Mouse (Mus musculus): ENCODE results near the gene Orc5. TPM values are rescaled to one million over a fixed set of nuclear protein-coding genes. Genes with fewer than 3 reads are reported as not detected.

The Orc5 gene
- polyA plus RNA-seq, 1 experiment = 3.4 TPM

DNA sequence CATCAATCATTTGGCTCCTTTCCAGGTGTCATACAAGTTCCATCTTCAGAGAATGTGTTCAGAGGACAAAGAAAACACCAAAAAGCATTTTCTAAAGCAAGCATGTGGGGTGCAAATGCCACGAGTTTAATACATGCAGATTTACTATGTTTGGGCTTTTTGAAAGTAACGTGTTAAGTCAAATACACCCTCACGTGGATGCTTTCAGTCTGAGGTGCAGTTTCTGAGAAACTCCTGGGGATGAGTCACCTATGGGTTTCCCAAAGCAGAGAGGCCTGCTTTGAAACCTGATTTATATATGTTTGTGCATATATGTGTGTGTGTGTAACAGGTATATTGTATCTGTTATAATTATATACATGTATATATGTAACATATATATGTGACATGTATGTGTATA is 98.5 kb downstream of the Orc5 start:
- 46% methylated on average over 3 of the region's 3 CpGs for WGBS

DNA sequence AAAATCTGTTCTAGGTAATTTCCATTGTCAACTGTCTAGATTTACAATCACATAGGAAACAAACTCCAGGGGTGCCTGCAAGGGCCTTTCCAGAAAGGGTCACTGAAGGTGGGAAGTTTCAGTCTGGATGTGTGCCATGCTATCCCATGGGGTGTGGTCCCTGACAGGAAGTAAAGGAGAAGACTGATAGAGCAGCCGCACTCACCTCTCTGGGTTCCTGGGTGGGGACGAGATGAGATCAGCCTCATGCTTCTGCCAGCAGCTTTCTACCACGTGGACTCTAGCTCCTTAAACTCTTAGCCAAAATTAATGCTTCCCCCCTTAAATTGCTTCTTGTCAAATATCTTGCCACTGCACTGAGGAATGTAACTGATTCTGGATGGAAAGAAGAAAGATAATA is 100.7 kb downstream of the Orc5 start:
- 33% methylated on average over 3 of the region's 3 CpGs for WGBS
- DNase-seq (ENCODE audit: low read depth, low spot score) = no peak

More for the DNA sequence above, 98.5 kb downstream of the Orc5 start:
- DNase-seq (ENCODE audit: low read depth, low spot score) = no peak

Other genes starting within 250 kb of the Orc5 start
- 5.9 and 10.8 TPM in 2 replicates for gene Reln, start 205.7 kb downstream of the Orc5 start, polyA plus RNA-seq (2012; rRNA removed)
- 0.02 and 0.03 TPM in 2 replicates for gene Lhfpl3, start 195.6 kb upstream of the Orc5 start, polyA plus RNA-seq (2012; rRNA removed)